Mouse (Mus musculus): ENCODE data around the gene 2700049A03Rik.

GRCm38 (mm10) chr12:71197671-71198070 lies 61.0 kb downstream of the 2700049A03Rik start:
- TF ChIP-seq CTCF (IDR thresholded peaks at IDR 0.05; ENCODE audit: extremely low read depth, insufficient read depth, insufficient read length, insufficient replicate concordance) (no peak), POLR2A (IDR thresholded peaks at IDR 0.05; ENCODE audit: low read depth, low read length) (no peak)
